ENCODE assay signal across 8 mouse cellular contexts in genomic region chr15:102470605-102471294, GRCm38 (mm10). TPM values are rescaled to one million over a fixed set of nuclear protein-coding genes. Genes with fewer than 3 reads are reported as not detected.
DNase-seq lines count a peak whose midpoint lies in the region; ATAC-seq and TF ChIP-seq lines count a peak whose summit lies in the region.

No protein-coding gene starts in this region.

- peak; percentile 85 for DNase-seq in adrenal gland, postnatal 25 days
- DNase-seq in heart, adult 2 months, result peak; percentile 88
- DNase-seq in kidney, adult 8-10 months, result peak; percentile 69 to 73

- WGBS in embryonic facial prominence, embryonic 12.5 days, result under 1% methylated on average over 51 of the region's 67 CpGs
- 1% methylated on average over 44 of the region's 67 CpGs for WGBS in heart, adult 2 months
- under 1% methylated on average over 48 of the region's 67 CpGs for WGBS in limb, embryonic 12.5 days
- WGBS in midbrain, embryonic 13.5 days, result under 1% methylated on average over 36 of the region's 67 CpGs
- 1% methylated on average over 42 of the region's 67 CpGs for WGBS in small intestine, adult 2 months

- intact Hi-C loops in heart, adult 2 months (cut with DNase I), result loop anchor here (2.0 kb wide), 1 partner anchor 48 kb away; the partner anchor contains the start of gene Tarbp2

- H3K4me2 ChIP-seq in embryonic facial prominence, embryonic 12.5 days (replicated peaks), result peak overlapping the region; percentile 68
- peak overlapping the region; percentile 72 for H3K4me2 ChIP-seq in limb, embryonic 12.5 days
- peak overlapping the region; percentile 71 for H3K4me2 ChIP-seq in midbrain, embryonic 13.5 days (replicated peaks)

- peak overlapping the region; percentile 98 for H3K27ac ChIP-seq in embryonic facial prominence, embryonic 12.5 days
- peak overlapping the region; percentile 98 for H3K27ac ChIP-seq in heart, adult 2 months
- peak overlapping the region; percentile 99 for H3K27ac ChIP-seq in limb, embryonic 12.5 days
- H3K27ac ChIP-seq in midbrain, embryonic 13.5 days, result peak overlapping the region; percentile 97
- peak overlapping the region; percentile 76 for H3K27ac ChIP-seq in small intestine, adult 2 months (ENCODE audit: insufficient read depth, low read depth, low read length)

- no peaks in the 10 kb centered on the region; the same call in 1 of the 2 replicates for H3K79me2 ChIP-seq in heart, adult 2 months (replicated peaks; ENCODE audit: control insufficient read depth, insufficient read depth, low read length)

- TF ChIP-seq POLR2A in heart, adult 2 months (IDR thresholded peaks at IDR 0.05; ENCODE audit: insufficient read depth, low read depth, low read length), result peak; percentile 21; the same call in 1 of the 2 replicates
- TF ChIP-seq POLR2A in small intestine, adult 2 months (IDR thresholded peaks at IDR 0.05; ENCODE audit: low read depth, low read length), result no peak; the same call in 1 of the 2 replicates

- peak; percentile 43 for TF ChIP-seq CTCF in heart, adult 2 months (IDR thresholded peaks at IDR 0.05)
- TF ChIP-seq CTCF in small intestine, adult 2 months (IDR thresholded peaks at IDR 0.05; ENCODE audit: extremely low read depth, insufficient read length, insufficient replicate concordance, low read depth, low read length), result no peak

- no peaks in the 10 kb centered on the region for H3K27me3 ChIP-seq in embryonic facial prominence, embryonic 12.5 days
- no peaks in the 10 kb centered on the region for H3K27me3 ChIP-seq in heart, adult 2 months (ENCODE audit: control insufficient read depth, insufficient read depth, low read length)
- H3K27me3 ChIP-seq in limb, embryonic 12.5 days, result no peaks in the 10 kb centered on the region
- no peaks in the 10 kb centered on the region for H3K27me3 ChIP-seq in midbrain, embryonic 13.5 days
- H3K27me3 ChIP-seq in small intestine, adult 2 months (ENCODE audit: control insufficient read depth, insufficient read depth, low read length), result no peaks in the 10 kb centered on the region

- H3K4me1 ChIP-seq in embryonic facial prominence, embryonic 12.5 days, result peaks cover 12% of the 10 kb centered on the region; the same call in 1 of the 2 replicates
- peaks cover 8% of the 10 kb centered on the region for H3K4me1 ChIP-seq in heart, adult 2 months (ENCODE audit: control insufficient read depth, insufficient read depth, low read length)
- peaks cover 15% of the 10 kb centered on the region for H3K4me1 ChIP-seq in limb, embryonic 12.5 days (replicated peaks)
- peaks cover 21% of the 10 kb centered on the region for H3K4me1 ChIP-seq in midbrain, embryonic 13.5 days (replicated peaks)
- H3K4me1 ChIP-seq in small intestine, adult 2 months (ENCODE audit: control insufficient read depth, insufficient read depth, insufficient read length, low read length), result peaks cover 4% of the 10 kb centered on the region; the same call in 1 of the 2 replicates

- peak overlapping the region; percentile 85 for H3K4me3 ChIP-seq in embryonic facial prominence, embryonic 12.5 days
- H3K4me3 ChIP-seq in heart, adult 2 months, result peak overlapping the region; percentile 95
- peak overlapping the region; percentile 85 for H3K4me3 ChIP-seq in limb, embryonic 12.5 days (replicated peaks)
- peak overlapping the region; percentile 85 for H3K4me3 ChIP-seq in midbrain, embryonic 13.5 days (replicated peaks)
- peak overlapping the region; percentile 98 for H3K4me3 ChIP-seq in small intestine, adult 2 months (ENCODE audit: low read depth, low read length)

- ATAC-seq in embryonic facial prominence, embryonic 12.5 days (ENCODE audit: insufficient number of reproducible peaks, insufficient read depth, low FRiP score, low TSS enrichment), result peak; percentile 38; the same call in 1 of the 2 replicates
- peak; percentile 44 for ATAC-seq in limb, embryonic 12.5 days (ENCODE audit: insufficient number of reproducible peaks, insufficient read depth, low FRiP score, low TSS enrichment, low read depth)
- peak; percentile 71 for ATAC-seq in midbrain, embryonic 13.5 days
- ATAC-seq in activated CD4-positive, CD25-positive, alpha-beta regulatory T cell, adult 4 months, result no peak

- TF ChIP-seq EP300 in heart, adult 2 months (IDR thresholded peaks at IDR 0.05; ENCODE audit: insufficient read depth, low read depth, low read length), result no peak

- peak overlapping the region; percentile 94 for H3K9ac ChIP-seq in embryonic facial prominence, embryonic 12.5 days
- peak overlapping the region; percentile 83 for H3K9ac ChIP-seq in heart, adult 2 months (ENCODE audit: low read depth, low read length)
- H3K9ac ChIP-seq in limb, embryonic 12.5 days (replicated peaks), result peak overlapping the region; percentile 96
- peak overlapping the region; percentile 92 for H3K9ac ChIP-seq in midbrain, embryonic 13.5 days (replicated peaks)

- H3K9me3 ChIP-seq in embryonic facial prominence, embryonic 12.5 days, result no peaks in the 10 kb centered on the region
- no peaks in the 10 kb centered on the region for H3K9me3 ChIP-seq in limb, embryonic 12.5 days
- no peaks in the 10 kb centered on the region for H3K9me3 ChIP-seq in midbrain, embryonic 13.5 days

- H3K36me3 ChIP-seq in embryonic facial prominence, embryonic 12.5 days, result peaks cover 22% of the 10 kb centered on the region
- peaks cover 23% of the 10 kb centered on the region for H3K36me3 ChIP-seq in heart, adult 2 months (ENCODE audit: control insufficient read depth, insufficient read depth, low read length)
- H3K36me3 ChIP-seq in limb, embryonic 12.5 days, result peaks cover 27% of the 10 kb centered on the region
- H3K36me3 ChIP-seq in midbrain, embryonic 13.5 days, result peaks cover 22% of the 10 kb centered on the region
- H3K36me3 ChIP-seq in small intestine, adult 2 months (ENCODE audit: control insufficient read depth, insufficient read depth, low read length), result peaks cover 28% of the 10 kb centered on the region

RNA-seq across cellular contexts. Expression of gene Pcbp2, which starts 0.4 kb away (rescaled TPM):
- total RNA-seq in adrenal gland, postnatal 25 days (2021), result 747 and 809 TPM in 2 replicates
- 228 and 230 TPM in 2 replicates for polyA plus RNA-seq in embryonic facial prominence, embryonic 12.5 days (2016; fragmentation: Nextera tagmentation; extraction: Ambion mirVana)
- 100 to 1,000 TPM; 442 to 494 TPM for total RNA-seq in heart, adult 2 months (2021)
- 384 and 453 TPM in 2 replicates for polyA plus RNA-seq in heart, adult 2 months (2012; rRNA removed)
- polyA plus RNA-seq in limb, embryonic 12.5 days (2016; fragmentation: Nextera tagmentation; extraction: Ambion mirVana), result 230 and 239 TPM in 2 replicates
- 164 and 166 TPM in 2 replicates for polyA plus RNA-seq in midbrain, embryonic 13.5 days (2015; fragmentation: Nextera tagmentation; extraction: Ambion mirVana)
- polyA plus RNA-seq in small intestine, adult 2 months (2012; rRNA removed), result 215 and 442 TPM in 2 replicates
- 100 to 1,000 TPM; 208 to 220 TPM for polyA plus RNA-seq in activated CD4-positive, CD25-positive, alpha-beta regulatory T cell, adult 4 months (2017; shearing (Covaris generic))

RNA-seq across cellular contexts. Expression of gene Prr13, which starts 11.9 kb away (rescaled TPM):
- 100 and 158 TPM in 2 replicates for total RNA-seq in adrenal gland, postnatal 25 days (2021)
- polyA plus RNA-seq in embryonic facial prominence, embryonic 12.5 days (2016; fragmentation: Nextera tagmentation; extraction: Ambion mirVana), result 59.0 and 59.8 TPM in 2 replicates
- total RNA-seq in heart, adult 2 months (2021), result 10 to 100 TPM; 22.8 to 23.2 TPM
- 75.5 and 78.4 TPM in 2 replicates for polyA plus RNA-seq in heart, adult 2 months (2012; rRNA removed)
- 66.1 and 68.1 TPM in 2 replicates for polyA plus RNA-seq in limb, embryonic 12.5 days (2016; fragmentation: Nextera tagmentation; extraction: Ambion mirVana)
- 113 and 119 TPM in 2 replicates for polyA plus RNA-seq in midbrain, embryonic 13.5 days (2015; fragmentation: Nextera tagmentation; extraction: Ambion mirVana)
- polyA plus RNA-seq in small intestine, adult 2 months (2012; rRNA removed), result 351 and 585 TPM in 2 replicates
- 1,000 to 10,000 TPM; 1,157 to 1,321 TPM for polyA plus RNA-seq in activated CD4-positive, CD25-positive, alpha-beta regulatory T cell, adult 4 months (2017; shearing (Covaris generic))

RNA-seq across cellular contexts. Expression of gene Amhr2, which starts 25.6 kb away (rescaled TPM):
- total RNA-seq in adrenal gland, postnatal 25 days (2021), result 1.4 and 1.9 TPM in 2 replicates
- polyA plus RNA-seq in embryonic facial prominence, embryonic 12.5 days (2016; fragmentation: Nextera tagmentation; extraction: Ambion mirVana), result 0.13 and 0.60 TPM in 2 replicates
- total RNA-seq in heart, adult 2 months (2021), result under 1 TPM; 0.36 to 0.60 TPM
- polyA plus RNA-seq in heart, adult 2 months (2012; rRNA removed), result 0.31 and 0.44 TPM in 2 replicates
- polyA plus RNA-seq in limb, embryonic 12.5 days (2016; fragmentation: Nextera tagmentation; extraction: Ambion mirVana), result 0.48 TPM in 1 of 2 replicates, not detected in the other
- 0.30 and 0.74 TPM in 2 replicates for polyA plus RNA-seq in midbrain, embryonic 13.5 days (2015; fragmentation: Nextera tagmentation; extraction: Ambion mirVana)
- polyA plus RNA-seq in small intestine, adult 2 months (2012; rRNA removed), result 0.18 and 2.7 TPM in 2 replicates
- not detected for polyA plus RNA-seq in activated CD4-positive, CD25-positive, alpha-beta regulatory T cell, adult 4 months (2017; shearing (Covaris generic))

RNA-seq across cellular contexts. Expression of gene Gm10337, which starts 32.8 kb away (rescaled TPM):
- total RNA-seq in adrenal gland, postnatal 25 days (2021), result not detected in 2 replicates
- not detected in 2 replicates for polyA plus RNA-seq in embryonic facial prominence, embryonic 12.5 days (2016; fragmentation: Nextera tagmentation; extraction: Ambion mirVana)
- total RNA-seq in heart, adult 2 months (2021), result not detected
- not detected in 2 replicates for polyA plus RNA-seq in heart, adult 2 months (2012; rRNA removed)
- not detected in 2 replicates for polyA plus RNA-seq in limb, embryonic 12.5 days (2016; fragmentation: Nextera tagmentation; extraction: Ambion mirVana)
- 4.5 and 16.7 TPM in 2 replicates for polyA plus RNA-seq in midbrain, embryonic 13.5 days (2015; fragmentation: Nextera tagmentation; extraction: Ambion mirVana)
- not detected in 2 replicates for polyA plus RNA-seq in small intestine, adult 2 months (2012; rRNA removed)
- polyA plus RNA-seq in activated CD4-positive, CD25-positive, alpha-beta regulatory T cell, adult 4 months (2017; shearing (Covaris generic)), result not detected

RNA-seq across cellular contexts. Expression of gene Map3k12, which starts 46.1 kb away (rescaled TPM):
- total RNA-seq in adrenal gland, postnatal 25 days (2021), result 8.1 and 12.0 TPM in 2 replicates
- polyA plus RNA-seq in embryonic facial prominence, embryonic 12.5 days (2016; fragmentation: Nextera tagmentation; extraction: Ambion mirVana), result 27.9 and 33.8 TPM in 2 replicates
- 1 to 10 TPM; 2.1 to 2.4 TPM for total RNA-seq in heart, adult 2 months (2021)
- polyA plus RNA-seq in heart, adult 2 months (2012; rRNA removed), result 4.1 and 5.5 TPM in 2 replicates
- 23.8 and 26.6 TPM in 2 replicates for polyA plus RNA-seq in limb, embryonic 12.5 days (2016; fragmentation: Nextera tagmentation; extraction: Ambion mirVana)
- polyA plus RNA-seq in midbrain, embryonic 13.5 days (2015; fragmentation: Nextera tagmentation; extraction: Ambion mirVana), result 47.9 and 53.9 TPM in 2 replicates
- 1.4 and 2.1 TPM in 2 replicates for polyA plus RNA-seq in small intestine, adult 2 months (2012; rRNA removed)
- polyA plus RNA-seq in activated CD4-positive, CD25-positive, alpha-beta regulatory T cell, adult 4 months (2017; shearing (Covaris generic)), result 1 to 10 TPM; 5.5 to 6.2 TPM
